Mouse (Mus musculus): Measurements from ENCODE around the gene Prss43. TPM values are rescaled to one million over a fixed set of nuclear protein-coding genes. Genes with fewer than 3 reads are reported as not detected.

Prss43 gene
- polyA plus RNA-seq, 1 experiment from 2014 or later: not detected

GRCm38 (mm10) chr9:110840905-110841304 lies 14.4 kb downstream of the Prss43 start:
- no peaks in the 10 kb centered on the region for H3K4me1 ChIP-seq (ENCODE audit: control insufficient read depth in 2 of 2, insufficient read depth in 2 of 2, low read length in 2 of 2)
- H3K4me3 ChIP-seq (ENCODE audit: control insufficient read depth in 1 of 2, insufficient read depth in 1 of 2, low read depth in 1 of 2, low read length in 2 of 2): no peak overlapping the region
- no peak overlapping the region for H3K9ac ChIP-seq (ENCODE audit: low read length)
- no peaks in the 10 kb centered on the region for H3K36me3 ChIP-seq (ENCODE audit: control insufficient read depth, insufficient read depth, low read length)
- no peak for ATAC-seq (ENCODE audit: insufficient number of reproducible peaks, insufficient read depth, low FRiP score, low read depth)
- H3K9me3 ChIP-seq (ENCODE audit: control insufficient read depth, low read length): no peaks in the 10 kb centered on the region
- WGBS: 87% methylated on average over 6 of the region's 6 CpGs
- no peak overlapping the region for H3K27ac ChIP-seq (replicated peaks in 1 of 2; ENCODE audit: control insufficient read depth in 1 of 2, insufficient read depth in 1 of 2, low read depth in 2 of 2, low read length in 2 of 2)
- no peak overlapping the region for H3K4me2 ChIP-seq (ENCODE audit: low read length)
- H3K27me3 ChIP-seq (ENCODE audit: control insufficient read depth, insufficient read depth, low read length): no peaks in the 10 kb centered on the region

GRCm38 (mm10) chr9:110841438-110841837 lies 14.9 kb downstream of the Prss43 start:
- 62% methylated on average over 2 of the region's 2 CpGs for WGBS
- H3K4me2 ChIP-seq (ENCODE audit: low read length): no peak overlapping the region
- no peak for ATAC-seq (ENCODE audit: insufficient number of reproducible peaks, insufficient read depth, low FRiP score, low read depth)

GRCm38 (mm10) chr9:110844206-110844605 lies 17.7 kb downstream of the Prss43 start, which contains the start of gene Prss46:
TSS of gene Prss46 (plus strand) at chr9:110844506.
- ATAC-seq (ENCODE audit: insufficient number of reproducible peaks, insufficient read depth, low FRiP score, low read depth): no peak
- Histone ChIP-seq H3K4me3 (ENCODE audit: control insufficient read depth in 1 of 2, insufficient read depth in 1 of 2, low read depth in 1 of 2, low read length in 2 of 2) (no peak within 1 kb of the TSS), H3K27me3 (ENCODE audit: control insufficient read depth, insufficient read depth, low read length) (no peaks in the 10 kb centered on the region), H3K36me3 (ENCODE audit: control insufficient read depth, insufficient read depth, low read length) (no peaks in the 10 kb centered on the region), H3K9me3 (ENCODE audit: control insufficient read depth, low read length) (no peaks in the 10 kb centered on the region), H3K4me2 (ENCODE audit: low read length) (no peak within 1 kb of the TSS), H3K9ac (ENCODE audit: low read length) (no peak within 1 kb of the TSS), H3K4me1 (ENCODE audit: control insufficient read depth in 2 of 2, insufficient read depth in 2 of 2, low read length in 2 of 2) (no peaks in the 10 kb centered on the region), H3K27ac (replicated peaks in 1 of 2; ENCODE audit: control insufficient read depth in 1 of 2, insufficient read depth in 1 of 2, low read depth in 2 of 2, low read length in 2 of 2) (no peak within 1 kb of the TSS)
- 78% methylated on average over 10 of the region's 10 CpGs for WGBS

More at GRCm38 (mm10) chr9:110841438-110841837, 14.9 kb downstream of the Prss43 start:
- H3K27ac ChIP-seq (replicated peaks in 1 of 2; ENCODE audit: control insufficient read depth in 1 of 2, insufficient read depth in 1 of 2, low read depth in 2 of 2, low read length in 2 of 2): no peak overlapping the region
- no peaks in the 10 kb centered on the region for H3K27me3 ChIP-seq (ENCODE audit: control insufficient read depth, insufficient read depth, low read length)
- H3K4me1 ChIP-seq (ENCODE audit: control insufficient read depth in 2 of 2, insufficient read depth in 2 of 2, low read length in 2 of 2): no peaks in the 10 kb centered on the region
- no peak overlapping the region for H3K9ac ChIP-seq (ENCODE audit: low read length)
- no peak overlapping the region for H3K4me3 ChIP-seq (ENCODE audit: control insufficient read depth in 1 of 2, insufficient read depth in 1 of 2, low read depth in 1 of 2, low read length in 2 of 2)
- no peaks in the 10 kb centered on the region for H3K36me3 ChIP-seq (ENCODE audit: control insufficient read depth, insufficient read depth, low read length)
- H3K9me3 ChIP-seq (ENCODE audit: control insufficient read depth, low read length): no peaks in the 10 kb centered on the region

- Histone ChIP-seq H3K4me1 (ENCODE audit: control insufficient read depth in 2 of 2, insufficient read depth in 2 of 2, low read length in 2 of 2) (no peaks in the 10 kb centered on the region), H3K27ac (replicated peaks in 1 of 2; ENCODE audit: control insufficient read depth in 1 of 2, insufficient read depth in 1 of 2, low read depth in 2 of 2, low read length in 2 of 2) (no peak overlapping the region), H3K9me3 (ENCODE audit: control insufficient read depth, low read length) (no peaks in the 10 kb centered on the region), H3K9ac (ENCODE audit: low read length) (no peak overlapping the region), H3K27me3 (ENCODE audit: control insufficient read depth, insufficient read depth, low read length) (no peaks in the 10 kb centered on the region), H3K4me2 (ENCODE audit: low read length) (no peak overlapping the region), H3K36me3 (ENCODE audit: control insufficient read depth, insufficient read depth, low read length) (no peaks in the 10 kb centered on the region), H3K4me3 (ENCODE audit: control insufficient read depth in 1 of 2, insufficient read depth in 1 of 2, low read depth in 1 of 2, low read length in 2 of 2) (no peak overlapping the region)
- WGBS: 70% methylated on average over 7 of the region's 7 CpGs
- no peak for ATAC-seq (ENCODE audit: insufficient number of reproducible peaks, insufficient read depth, low FRiP score, low read depth)
Measured at GRCm38 (mm10) chr9:110849162-110849561, 22.7 kb downstream of the Prss43 start.

- peaks cover 3 to 5% of the 10 kb centered on the region in 2 experiments; a peak in 2 of 4 replicates for H3K4me1 ChIP-seq (ENCODE audit: control insufficient read depth in 2 of 2, insufficient read depth in 2 of 2, low read length in 2 of 2)
- H3K9me3 ChIP-seq (ENCODE audit: control insufficient read depth, low read length): no peaks in the 10 kb centered on the region
- no peak overlapping the region for H3K4me3 ChIP-seq (ENCODE audit: control insufficient read depth in 1 of 2, insufficient read depth in 1 of 2, low read depth in 1 of 2, low read length in 2 of 2)
- peaks cover 18% of the 10 kb centered on the region for H3K27me3 ChIP-seq (ENCODE audit: control insufficient read depth, insufficient read depth, low read length)
- 52% methylated on average over 7 of the region's 7 CpGs for WGBS
- no peak overlapping the region for H3K27ac ChIP-seq (replicated peaks in 1 of 2; ENCODE audit: control insufficient read depth in 1 of 2, insufficient read depth in 1 of 2, low read depth in 2 of 2, low read length in 2 of 2)
- no peaks in the 10 kb centered on the region for H3K36me3 ChIP-seq (ENCODE audit: control insufficient read depth, insufficient read depth, low read length)
- ATAC-seq (ENCODE audit: insufficient number of reproducible peaks, insufficient read depth, low FRiP score, low read depth): no peak
- H3K4me2 ChIP-seq (ENCODE audit: low read length): no peak overlapping the region
- no peak overlapping the region for H3K9ac ChIP-seq (ENCODE audit: low read length)
Measured at GRCm38 (mm10) chr9:110855903-110856302, 29.4 kb downstream of the Prss43 start.

- Histone ChIP-seq H3K27ac (replicated peaks in 1 of 2; ENCODE audit: control insufficient read depth in 1 of 2, insufficient read depth in 1 of 2, low read depth in 2 of 2, low read length in 2 of 2) (no peak overlapping the region), H3K4me3 (ENCODE audit: control insufficient read depth in 1 of 2, insufficient read depth in 1 of 2, low read depth in 1 of 2, low read length in 2 of 2) (no peak overlapping the region), H3K4me1 (ENCODE audit: control insufficient read depth in 2 of 2, insufficient read depth in 2 of 2, low read length in 2 of 2) (peaks cover 3 to 5% of the 10 kb centered on the region in 2 experiments; a peak in 2 of 4 replicates), H3K27me3 (ENCODE audit: control insufficient read depth, insufficient read depth, low read length) (peaks cover 18% of the 10 kb centered on the region), H3K4me2 (ENCODE audit: low read length) (no peak overlapping the region), H3K9me3 (ENCODE audit: control insufficient read depth, low read length) (no peaks in the 10 kb centered on the region), H3K36me3 (ENCODE audit: control insufficient read depth, insufficient read depth, low read length) (no peaks in the 10 kb centered on the region), H3K9ac (ENCODE audit: low read length) (no peak overlapping the region)
- no peak for ATAC-seq (ENCODE audit: insufficient number of reproducible peaks, insufficient read depth, low FRiP score, low read depth)
- 30% methylated on average over 4 of the region's 4 CpGs for WGBS
Measured at GRCm38 (mm10) chr9:110856920-110857319, 30.4 kb downstream of the Prss43 start.

- H3K4me3 ChIP-seq (ENCODE audit: control insufficient read depth in 1 of 2, insufficient read depth in 1 of 2, low read depth in 1 of 2, low read length in 2 of 2): peak within 1 kb of the TSS in 1 of 2 experiments; percentile 26; a peak in 3 of 4 replicates
- peak within 1 kb of the TSS; percentile 64 for H3K4me2 ChIP-seq (ENCODE audit: low read length)
- no peaks in the 10 kb centered on the region for H3K9me3 ChIP-seq (ENCODE audit: control insufficient read depth, low read length)
- H3K27me3 ChIP-seq (ENCODE audit: control insufficient read depth, insufficient read depth, low read length): peaks cover 18% of the 10 kb centered on the region
- WGBS: 11% methylated on average over 34 of the region's 50 CpGs
- H3K27ac ChIP-seq (replicated peaks in 1 of 2; ENCODE audit: control insufficient read depth in 1 of 2, insufficient read depth in 1 of 2, low read depth in 2 of 2, low read length in 2 of 2): no peak within 1 kb of the TSS
- ATAC-seq (ENCODE audit: insufficient number of reproducible peaks, insufficient read depth, low FRiP score, low read depth): no peak
- H3K4me1 ChIP-seq (ENCODE audit: control insufficient read depth in 2 of 2, insufficient read depth in 2 of 2, low read length in 2 of 2): peaks cover 3 to 5% of the 10 kb centered on the region in 2 experiments; a peak in 2 of 4 replicates
- peak within 1 kb of the TSS; percentile 38; the same call in 1 of the 2 replicates for H3K9ac ChIP-seq (ENCODE audit: low read length)
- H3K36me3 ChIP-seq (ENCODE audit: control insufficient read depth, insufficient read depth, low read length): no peaks in the 10 kb centered on the region
Measured at GRCm38 (mm10) chr9:110857781-110858472, 31.4 kb downstream of the Prss43 start, which contains the start of gene Prss50. TSS of gene Prss50 (plus strand) at chr9:110857967.
